Mouse (Mus musculus): Measurements from ENCODE around the gene Thoc5.

Thoc5 gene

DNA sequence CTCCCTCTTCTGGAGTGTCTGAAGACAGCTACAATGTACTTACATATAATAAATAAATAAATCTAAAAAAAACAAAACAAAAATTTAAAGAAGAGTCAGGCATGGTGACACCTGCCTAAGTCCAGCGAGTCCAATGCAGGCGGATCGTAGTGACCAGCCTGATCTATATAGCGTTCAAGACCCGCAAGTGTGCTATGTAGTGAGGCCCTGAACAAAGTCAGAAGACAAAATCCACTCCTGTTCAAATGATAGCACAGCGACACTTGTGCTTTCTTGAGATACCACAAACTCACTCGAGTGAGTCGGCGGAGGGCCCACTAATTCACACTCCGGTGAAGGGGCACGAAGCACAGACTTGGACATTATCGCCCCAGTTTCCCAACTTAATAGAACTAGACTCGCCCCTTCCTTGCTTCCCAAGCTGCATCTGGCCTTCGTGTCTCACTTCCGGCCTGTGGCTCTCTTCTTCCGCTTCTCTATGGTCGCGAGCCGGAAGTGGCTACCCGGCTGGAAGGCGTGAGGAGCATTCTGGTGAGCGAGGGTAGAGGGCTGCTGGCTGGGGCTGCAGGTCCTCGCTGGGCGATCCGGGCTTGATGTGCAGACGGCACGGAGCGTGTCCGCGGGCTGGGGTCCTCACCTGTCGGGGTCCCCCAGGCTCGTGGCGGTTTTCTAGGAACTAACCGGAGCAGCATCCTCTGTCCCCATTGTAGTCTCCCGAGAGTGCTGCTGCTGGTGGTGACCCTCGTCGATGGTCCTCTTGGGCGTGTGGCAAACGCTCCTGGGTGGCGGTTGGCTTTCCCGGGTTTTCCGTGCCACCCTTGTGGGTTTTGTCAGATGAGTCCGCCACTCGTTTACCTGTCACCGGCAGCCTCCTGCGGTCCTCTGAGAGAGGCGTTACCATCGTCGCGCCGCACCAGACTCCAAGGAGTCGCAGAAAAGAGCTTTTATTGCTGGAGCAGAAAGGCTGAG lies at the start of gene Thoc5:
Gene Thoc5 (plus strand): TSS at position 473 of the 969 bp plus-strand sequence.
- DNase-seq (ENCODE audit: inconsistent ontology term), result peak; percentile 82

DNA sequence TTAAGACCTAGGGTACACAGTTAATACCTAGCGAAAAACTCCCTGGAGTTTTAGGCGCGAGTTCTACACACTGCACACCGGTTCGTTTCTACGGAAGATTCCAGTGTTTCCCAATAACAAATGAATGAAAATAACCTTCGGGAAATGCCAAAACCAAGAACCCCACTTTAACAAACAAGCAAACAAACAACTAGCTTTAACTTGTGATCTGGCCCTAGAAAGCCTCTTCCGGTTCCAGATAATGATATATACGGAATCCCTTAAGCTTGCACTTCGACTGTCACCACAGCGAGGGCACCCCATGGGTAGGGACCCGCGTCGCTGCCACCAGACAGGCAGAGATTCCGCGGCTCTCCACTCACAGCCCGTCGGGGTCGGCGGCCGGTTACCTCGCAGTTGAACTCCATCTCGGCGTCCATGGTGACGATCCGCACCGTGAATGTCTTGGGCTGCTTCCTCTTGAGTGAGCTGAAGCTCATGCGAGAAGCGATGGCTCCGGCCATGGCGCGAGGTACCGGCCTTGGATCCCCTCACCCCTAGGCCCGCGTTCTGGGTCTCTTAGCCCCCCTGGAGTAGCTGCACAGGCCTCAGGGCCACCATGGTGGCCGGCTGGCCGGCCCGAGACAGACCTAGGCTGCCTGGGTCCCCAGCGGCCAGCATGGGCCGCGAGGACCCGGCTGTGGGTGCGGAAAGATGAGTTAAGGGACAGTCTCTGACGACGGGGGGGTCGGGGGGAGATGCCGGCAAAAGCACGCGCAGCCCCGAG lies 46.5 kb upstream of the Thoc5 start:
- no peak for DNase-seq (ENCODE audit: inconsistent ontology term)

DNA sequence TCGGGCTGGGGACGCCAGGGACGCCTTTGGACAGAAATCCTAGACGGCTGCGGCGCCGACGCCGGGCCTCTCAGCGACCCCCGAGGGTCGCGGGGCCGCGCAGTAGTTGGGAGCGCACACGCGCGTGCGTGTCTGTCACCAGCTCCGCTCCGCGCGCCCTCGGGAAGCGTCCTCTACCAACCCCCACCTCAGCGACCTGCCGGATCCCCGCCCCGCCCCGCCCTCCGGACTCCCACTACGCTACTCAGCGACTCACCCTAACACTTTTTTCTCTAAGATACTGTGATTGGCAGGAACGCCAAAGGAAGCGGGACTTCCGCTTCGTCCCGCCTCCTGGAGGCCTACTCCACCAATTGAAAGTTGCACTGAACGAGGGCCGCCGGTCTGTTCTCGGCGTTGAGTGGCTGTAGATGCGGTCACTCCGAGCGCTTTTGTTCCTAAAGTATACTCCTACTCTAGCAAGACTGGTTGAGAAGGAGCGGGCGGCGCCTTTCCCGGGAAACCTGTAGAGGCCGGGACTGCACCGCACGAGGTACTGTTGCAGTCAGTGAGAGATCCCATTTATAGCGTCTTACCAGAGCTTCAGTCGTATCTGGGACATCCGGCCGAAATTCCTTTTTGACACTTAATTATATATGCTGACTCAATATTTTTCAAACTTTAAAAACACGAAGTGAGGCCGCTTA lies 45.7 kb upstream of the Thoc5 start, which contains the start of gene Nf2:
Gene Nf2 (minus strand): TSS at position 279 of the 686 bp plus-strand sequence.
- peak; percentile 98 for DNase-seq (ENCODE audit: inconsistent ontology term)

DNA sequence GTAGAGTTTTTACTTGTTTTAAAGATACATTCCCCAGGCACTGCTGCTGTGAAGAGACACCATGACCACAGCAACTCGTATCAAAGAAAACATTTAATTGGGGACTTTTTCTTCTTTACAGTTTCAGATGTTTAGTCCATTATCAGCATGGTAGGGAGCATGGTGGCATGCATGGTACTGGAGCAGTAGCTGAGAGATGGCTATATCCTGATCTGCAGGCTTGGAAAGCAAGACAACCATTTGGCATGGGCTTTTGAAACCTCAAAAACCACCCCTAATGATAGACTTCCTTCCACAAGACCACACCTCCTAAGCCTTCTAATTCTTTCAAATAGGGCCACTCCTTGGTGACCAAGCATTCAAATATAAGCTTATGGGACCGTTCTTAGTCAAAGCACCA lies 44.7 kb upstream of the Thoc5 start:
- no peak for DNase-seq (ENCODE audit: inconsistent ontology term)

DNA sequence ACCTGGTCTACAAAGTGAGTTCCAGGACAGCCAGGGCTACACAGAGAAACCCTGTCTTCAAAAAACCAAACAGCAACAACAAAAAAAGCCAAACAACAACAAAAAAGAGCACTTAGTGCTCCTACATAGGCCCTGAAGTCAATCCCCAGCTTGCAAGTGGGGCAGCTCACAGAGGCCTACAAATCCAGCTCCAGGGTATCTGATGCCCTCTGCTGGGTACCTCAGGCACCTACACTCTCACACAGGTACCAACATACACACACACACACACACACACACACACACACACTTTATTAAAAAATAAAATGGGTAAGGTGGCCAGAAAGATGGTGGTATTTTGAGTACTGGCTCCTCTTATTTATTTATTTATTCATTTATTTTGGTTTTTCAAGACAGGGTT lies 42.1 kb upstream of the Thoc5 start:
- DNase-seq (ENCODE audit: inconsistent ontology term), result no peak

DNA sequence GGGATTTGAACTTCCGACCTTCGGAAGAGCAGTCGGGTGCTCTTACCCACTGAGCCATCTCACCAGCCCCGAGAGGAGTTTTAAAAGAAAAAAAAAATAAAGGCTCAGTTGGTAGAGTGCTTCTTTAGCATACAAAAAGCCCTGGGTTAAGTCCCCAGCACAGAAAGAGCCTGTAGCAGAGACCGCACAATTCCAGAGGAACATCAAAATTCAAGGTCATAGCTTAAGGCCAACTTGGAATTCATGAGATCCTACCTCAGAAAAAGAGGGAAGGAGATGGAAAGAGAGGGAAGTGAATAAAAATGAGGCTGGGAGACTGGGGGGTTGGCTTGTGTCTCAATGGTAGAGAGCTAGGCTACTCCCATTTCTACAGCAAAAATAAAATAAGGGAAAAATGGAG lies 40.9 kb upstream of the Thoc5 start:
- DNase-seq (ENCODE audit: inconsistent ontology term), result no peak

DNA sequence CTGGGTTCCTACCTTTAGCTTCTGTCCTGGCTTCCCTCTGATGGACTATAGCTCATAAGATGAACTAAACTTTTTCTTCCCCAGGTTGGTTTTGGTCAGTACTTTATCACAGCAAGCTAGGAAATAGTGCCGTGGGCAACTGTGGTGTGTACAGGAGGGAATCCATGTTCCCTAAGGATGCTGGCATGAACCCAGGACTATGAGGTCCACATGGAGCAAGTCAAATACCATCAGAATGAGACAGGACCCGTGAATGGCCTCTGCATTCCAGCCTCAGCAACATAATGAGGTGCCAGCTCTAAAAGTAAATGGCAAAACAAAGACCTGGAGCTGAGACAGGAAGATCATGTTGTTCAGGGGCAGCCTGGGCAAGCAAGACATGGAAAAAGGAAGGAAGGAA lies 36.7 kb upstream of the Thoc5 start:
- DNase-seq (ENCODE audit: inconsistent ontology term), result peak; percentile 71

DNA sequence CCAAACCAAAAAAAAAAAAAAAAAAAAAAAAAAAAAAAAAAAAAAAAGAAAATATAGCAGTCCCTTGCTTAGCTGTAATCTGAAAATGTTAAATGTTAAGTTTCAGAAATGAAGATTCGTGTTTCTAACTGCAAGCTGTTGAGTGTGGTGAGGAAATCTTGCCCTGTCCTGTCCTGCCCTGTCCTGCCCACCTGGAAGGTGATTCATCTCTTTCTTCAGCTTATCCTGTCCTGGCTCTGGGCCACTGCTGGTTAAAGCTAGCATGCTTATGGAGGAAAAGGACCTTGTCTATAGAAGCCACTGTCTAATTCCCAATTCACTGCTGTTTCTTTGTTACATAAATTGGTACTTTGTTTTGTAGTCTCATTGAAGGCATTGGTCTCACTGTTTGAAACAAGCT lies 34.1 kb upstream of the Thoc5 start:
- no peak for DNase-seq (ENCODE audit: inconsistent ontology term)

DNA sequence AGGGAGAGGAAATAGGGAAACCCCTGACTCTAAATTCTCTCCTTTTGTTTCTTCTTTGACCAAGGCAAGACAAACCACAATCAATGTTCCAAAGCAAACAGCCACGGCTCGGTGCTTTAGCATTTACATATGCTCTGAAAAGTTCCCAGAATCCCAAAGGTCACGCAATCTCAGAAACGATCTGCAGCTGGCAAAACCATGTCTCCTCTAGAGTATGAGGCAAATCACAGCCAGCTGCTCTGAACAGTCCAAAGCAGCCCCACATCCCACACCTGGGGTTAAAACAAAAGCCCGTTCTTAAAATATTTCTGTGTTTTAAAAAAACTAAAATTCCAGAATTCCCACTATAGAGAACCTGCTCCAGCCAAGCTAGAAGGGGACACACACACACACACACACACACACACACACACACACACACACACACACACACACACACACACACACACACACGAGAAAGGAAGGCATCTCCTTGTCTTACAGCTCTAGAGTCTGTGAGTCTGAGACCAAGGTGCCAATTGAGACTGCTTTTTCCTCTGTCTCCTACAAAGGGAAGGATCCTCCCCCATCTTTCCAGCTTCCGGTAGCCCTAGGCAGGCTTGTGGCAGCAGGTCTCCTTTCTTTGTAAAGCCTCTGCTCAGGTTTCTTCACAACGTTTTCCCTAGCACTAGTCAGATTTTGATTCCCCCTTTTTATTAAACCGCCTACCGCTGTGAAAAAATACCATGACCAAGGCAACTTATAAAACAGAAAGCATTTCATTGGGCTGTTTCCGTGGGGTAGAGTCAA lies 33.1 kb upstream of the Thoc5 start:
- DNase-seq (ENCODE audit: inconsistent ontology term), result no peak

DNA sequence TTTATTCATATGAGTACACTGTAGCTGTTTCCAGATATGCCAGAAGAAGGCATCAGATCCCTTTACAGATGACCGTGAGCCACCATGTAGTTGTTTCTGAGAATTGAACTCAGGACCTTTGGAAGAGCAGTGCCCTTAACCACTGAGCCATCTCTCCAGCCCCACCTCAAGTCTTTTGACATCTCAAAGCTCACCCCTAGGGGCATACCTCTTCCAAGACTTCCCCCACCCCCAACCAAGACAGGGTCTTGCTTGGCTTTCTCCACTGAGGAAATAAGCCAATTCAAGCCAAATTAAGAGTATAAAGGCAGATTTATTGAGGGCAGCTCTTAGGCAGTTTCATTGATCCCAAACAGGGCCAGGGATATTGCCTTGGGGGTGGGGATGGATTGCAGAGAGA lies 32.4 kb upstream of the Thoc5 start:
- DNase-seq (ENCODE audit: inconsistent ontology term), result no peak

DNA sequence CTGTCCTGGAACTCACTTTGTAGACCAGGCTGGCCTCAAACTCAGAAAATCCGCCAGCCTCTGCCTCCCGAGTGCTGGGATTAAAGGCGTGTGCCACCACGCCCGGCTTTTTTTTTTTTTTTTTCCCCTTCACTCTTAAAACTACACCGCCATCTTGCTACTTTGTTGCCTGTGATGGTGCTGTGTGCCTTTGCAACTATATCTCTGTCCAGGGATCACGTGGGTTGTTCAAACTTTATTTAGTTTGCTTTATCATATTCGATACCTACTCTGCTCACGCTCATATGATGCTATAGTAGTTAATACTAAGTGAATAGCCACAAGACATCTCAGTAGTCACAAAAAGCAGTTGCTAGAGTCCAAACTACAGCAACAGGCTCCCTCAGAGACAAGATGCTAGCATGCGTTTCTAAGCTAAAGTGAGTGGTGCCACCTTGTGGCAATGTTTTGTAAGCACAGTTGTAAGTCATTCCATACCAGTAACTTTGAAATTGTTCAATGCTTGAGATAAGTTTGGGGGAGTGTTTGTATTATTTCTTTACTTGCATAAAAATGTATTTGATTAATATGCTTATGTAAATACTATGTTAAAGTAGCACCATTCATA lies 29.4 kb upstream of the Thoc5 start:
- peak; percentile 47 for DNase-seq (ENCODE audit: inconsistent ontology term)

DNA sequence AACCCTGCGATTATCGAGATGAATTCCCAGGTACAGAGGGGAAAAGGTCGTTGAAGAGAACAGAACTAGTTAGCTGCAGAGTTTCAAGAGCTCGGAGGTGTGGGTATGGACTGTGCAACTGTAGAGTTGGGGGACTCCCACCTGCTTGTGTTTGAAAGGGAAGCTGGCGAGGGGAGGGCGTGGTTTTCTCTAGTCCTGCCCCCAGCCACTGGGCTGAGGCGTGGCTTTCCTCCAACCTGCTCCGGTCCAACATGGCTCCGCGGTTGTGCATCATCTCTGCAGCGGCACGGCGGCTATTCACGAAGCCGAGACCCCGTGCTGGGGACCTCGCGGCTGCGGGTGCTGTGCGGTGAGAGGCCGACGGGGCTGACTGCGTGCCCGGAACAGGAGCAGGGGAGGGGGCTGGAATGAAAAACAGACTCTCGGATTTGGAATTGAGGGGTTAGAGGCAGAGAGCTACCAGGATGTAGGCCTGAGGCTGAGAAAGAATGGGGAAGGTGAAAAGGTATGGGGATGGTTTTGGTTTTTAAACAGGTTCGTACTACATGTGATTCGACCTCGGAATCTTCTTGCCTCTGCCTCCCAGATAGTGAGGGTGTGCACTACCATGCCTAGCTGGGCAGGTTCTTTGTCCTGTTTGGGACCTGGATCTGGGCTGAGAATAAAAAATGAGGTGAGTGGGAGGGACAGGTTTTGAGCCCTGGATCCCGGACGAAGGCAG lies 21.2 kb upstream of the Thoc5 start, which contains the start of gene Nipsnap1:
Gene Nipsnap1 (plus strand): TSS at position 197 of the 721 bp plus-strand sequence.
- peak; percentile 83 for DNase-seq (ENCODE audit: inconsistent ontology term)

DNA sequence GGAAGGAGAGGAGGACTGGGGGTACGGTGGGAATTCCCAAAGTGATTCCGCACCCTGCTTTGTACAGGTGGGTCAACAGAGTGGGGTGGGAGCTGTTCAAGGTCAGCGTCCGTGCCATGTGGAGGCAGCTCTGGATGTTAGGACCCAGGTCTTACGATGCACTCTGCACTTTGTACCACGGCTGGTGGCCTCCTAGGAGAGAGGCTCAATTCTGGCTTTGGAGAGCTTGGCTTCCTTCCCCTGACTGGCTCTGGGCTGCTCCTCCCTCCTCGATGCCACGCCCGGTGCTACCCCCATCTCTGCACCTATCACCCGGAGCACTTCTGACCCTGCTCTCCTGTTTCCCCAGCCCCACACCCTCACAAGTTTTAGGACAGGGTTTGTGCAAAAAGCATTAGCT lies 20.6 kb upstream of the Thoc5 start:
- DNase-seq (ENCODE audit: inconsistent ontology term), result no peak

DNA sequence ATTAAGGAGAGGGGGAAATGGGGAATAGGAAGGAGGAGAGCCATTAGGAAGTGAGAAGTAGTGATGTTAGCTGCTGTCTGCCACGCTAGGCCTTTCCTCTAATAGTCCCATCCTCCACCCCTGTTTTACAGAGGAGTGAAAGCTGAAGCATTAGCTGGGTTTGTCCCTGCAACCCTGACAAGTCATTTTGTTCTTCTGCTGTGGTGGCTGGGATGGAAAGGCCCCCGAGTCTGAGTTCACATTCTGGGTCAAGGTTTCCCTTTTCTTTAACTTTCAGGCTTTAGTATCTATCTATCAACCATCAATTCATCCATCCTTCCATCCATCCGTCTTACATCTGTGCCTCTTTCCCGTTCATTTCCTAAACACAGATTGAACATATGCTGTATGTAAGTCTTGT lies 14.0 kb upstream of the Thoc5 start:
- no peak for DNase-seq (ENCODE audit: inconsistent ontology term)

DNA sequence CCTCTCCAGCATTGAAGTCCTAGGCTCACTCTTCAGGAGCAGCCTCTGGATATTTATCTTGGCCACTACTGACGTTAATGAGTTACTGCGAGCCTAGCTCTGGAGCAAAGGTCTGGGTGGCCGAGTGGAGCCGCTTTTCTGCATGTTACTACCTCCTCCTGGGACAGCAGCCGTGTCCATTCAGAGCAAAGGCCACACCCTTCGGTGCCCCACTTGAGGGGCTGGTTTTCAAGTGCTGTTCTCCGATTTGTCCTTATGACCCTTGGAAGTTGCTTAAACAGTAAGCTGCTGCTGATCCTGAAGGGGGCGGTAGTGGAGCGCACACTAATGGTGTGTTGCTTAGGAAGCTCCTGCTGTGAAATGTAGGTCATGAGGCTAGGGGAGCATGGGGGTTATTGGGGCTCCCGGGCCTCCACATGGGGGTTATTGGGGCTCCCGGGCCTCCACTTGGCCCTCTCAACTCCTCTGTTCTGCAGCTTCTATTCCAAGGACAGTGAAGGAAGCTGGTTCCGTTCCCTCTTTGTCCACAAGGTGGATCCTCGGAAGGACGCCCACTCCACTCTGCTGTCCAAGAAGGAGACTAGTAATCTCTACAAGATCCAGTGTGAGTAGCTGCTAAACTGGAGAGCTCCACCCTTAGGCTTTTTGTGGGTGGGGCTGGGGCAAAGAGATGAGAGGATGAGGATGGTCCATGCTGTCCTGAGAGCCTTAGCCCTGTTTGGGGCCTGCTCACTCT lies 12.1 kb upstream of the Thoc5 start:
- DNase-seq (ENCODE audit: inconsistent ontology term), result no peak

DNA sequence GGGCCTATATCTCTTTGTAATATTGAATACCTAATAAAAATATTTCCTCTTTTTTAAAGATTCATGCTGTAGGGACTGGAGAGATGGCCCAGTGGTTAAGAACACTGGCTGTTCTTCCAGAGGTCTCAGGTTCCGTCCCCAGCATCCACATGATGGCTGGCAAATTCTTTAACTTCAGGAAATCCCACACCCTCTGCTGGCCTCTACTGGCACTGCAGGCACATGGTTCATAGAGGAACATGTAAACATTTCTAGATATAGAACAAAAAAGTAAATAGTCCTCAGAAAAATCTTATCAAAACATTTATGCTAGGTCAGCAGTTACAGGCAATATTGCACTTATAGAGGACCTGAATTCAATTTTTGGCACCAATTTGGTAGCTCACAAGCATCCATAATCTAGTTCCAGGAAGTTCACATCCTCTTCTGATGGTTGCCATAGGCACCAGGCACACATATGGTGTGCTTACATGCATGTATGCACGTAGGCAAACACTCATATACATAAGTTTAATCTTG lies 9.7 kb upstream of the Thoc5 start:
- DNase-seq (ENCODE audit: inconsistent ontology term), result no peak

DNA sequence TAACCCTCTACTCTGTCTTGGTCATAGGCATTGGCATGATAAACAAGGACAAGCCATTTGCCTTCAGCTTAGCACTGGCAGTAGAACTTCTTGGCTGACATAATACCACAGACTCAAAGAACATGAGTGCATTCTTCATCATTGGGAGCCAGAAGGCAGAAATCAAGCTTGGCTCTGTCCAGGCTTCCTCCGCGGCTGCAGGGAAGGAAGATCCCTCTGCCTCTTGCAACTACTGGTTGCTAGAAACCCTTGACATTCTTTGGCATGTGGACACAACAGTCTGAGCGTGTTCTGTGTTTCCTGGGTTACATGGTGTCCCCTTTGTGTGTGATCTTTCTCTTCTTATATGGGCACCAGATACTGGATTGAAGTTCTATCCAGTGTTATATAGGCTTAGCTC lies 8.1 kb upstream of the Thoc5 start:
- no peak for DNase-seq (ENCODE audit: inconsistent ontology term)

DNA sequence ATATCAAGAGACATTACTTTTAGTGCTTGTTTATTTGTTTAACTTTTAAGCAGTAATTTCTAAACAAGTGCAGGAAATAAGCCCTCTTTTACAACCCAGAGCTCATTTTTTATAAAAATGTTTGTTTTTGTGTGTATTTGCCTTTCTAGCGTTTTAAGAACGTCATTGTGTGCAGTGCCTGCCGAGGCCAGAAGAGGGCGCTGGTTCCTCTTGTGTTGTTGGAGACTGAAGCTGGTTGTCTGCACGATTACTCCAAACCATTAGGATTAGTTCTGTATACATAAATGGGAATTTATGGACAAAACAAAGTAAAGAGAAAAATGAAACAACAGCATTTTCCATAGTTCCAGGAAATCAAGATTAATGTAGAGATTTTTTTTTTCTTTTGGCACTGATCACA lies 5.3 kb downstream of the Thoc5 start:
- DNase-seq (ENCODE audit: inconsistent ontology term), result no peak

DNA sequence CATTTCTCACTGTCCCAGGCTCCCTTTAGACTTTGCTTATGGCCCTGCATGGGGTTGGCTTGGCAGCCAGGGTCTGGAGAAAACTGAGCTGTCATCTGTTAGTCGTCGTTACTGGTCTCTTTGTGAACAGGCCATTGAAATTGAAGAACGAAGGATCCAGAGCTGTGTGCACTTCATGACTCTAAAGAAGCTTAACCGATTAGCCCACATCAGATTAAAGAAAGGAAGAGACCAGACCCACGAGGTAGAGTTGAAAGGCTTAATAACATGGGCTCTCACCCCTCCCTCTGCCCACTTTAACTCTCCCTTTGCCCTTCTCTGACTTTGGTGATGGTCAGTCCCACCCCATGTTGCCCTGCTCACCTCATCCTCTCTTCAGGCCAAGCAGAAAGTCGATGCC lies 6.8 kb downstream of the Thoc5 start:
- DNase-seq (ENCODE audit: inconsistent ontology term), result no peak

All from Muller cell, postnatal 12 days (primary cell).